Mouse (Mus musculus): ENCODE measurements around the gene Scgb2b3.

Scgb2b3 gene

DNA sequence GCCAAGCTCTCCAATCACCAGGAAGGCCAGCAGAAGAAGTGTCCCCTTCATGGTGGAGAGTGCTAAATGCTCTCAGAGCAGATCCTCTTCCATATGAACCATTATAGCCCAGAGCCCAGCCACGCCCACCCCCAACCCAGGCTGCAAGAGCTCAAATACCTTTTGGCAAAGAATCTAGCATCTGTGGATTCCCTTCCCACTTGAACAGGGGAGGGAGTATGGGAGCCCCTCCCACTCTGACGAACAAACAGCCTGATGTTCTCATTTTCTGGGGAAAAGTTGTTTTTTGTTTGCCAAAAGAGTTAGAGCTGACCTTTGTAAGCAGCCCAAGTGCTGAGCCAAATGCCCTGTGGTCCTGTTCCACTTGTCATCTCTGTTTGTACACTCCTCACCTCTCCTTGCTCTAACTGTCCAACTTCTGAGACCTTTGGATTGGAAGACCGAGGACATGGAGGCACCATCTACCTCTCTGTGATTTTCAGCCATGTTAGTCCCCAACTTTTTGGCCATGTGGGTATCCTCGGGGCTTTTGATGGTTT lies at the start of gene Scgb2b3:
Gene Scgb2b3, minus strand, starts transcription at position 51 of the 539 bp plus-strand sequence.
- no peak for DNase-seq (ENCODE audit: low read depth, low spot score)

DNA sequence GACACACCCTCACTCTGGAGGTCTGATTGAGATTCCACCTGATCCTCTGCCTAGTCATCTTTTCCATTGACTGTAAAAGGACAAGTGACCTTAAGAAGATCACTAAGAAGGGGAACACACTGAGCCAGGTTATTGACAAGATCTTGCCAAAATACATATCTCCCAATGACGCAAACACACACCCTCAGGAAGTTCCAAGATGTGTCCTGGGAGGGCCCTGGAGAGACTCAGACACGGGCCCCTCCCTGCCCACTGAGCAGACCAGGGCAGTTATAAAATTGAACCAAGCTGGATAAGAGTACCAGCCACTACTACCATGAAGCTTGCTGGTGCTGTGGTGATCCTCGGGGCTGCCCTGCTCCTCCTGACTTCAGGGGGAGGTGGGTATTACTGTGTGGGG lies 13.4 kb upstream of the Scgb2b3 start, which contains the start of gene Scgb1b3:
Gene Scgb1b3, plus strand, starts transcription at position 301 of the 400 bp plus-strand sequence.
- no peak for DNase-seq (ENCODE audit: low read depth, low spot score)
